Mouse (Mus musculus): ENCODE measurements around the gene Nol11. TPM values are rescaled to one million over a fixed set of nuclear protein-coding genes. Genes with fewer than 3 reads are reported as not detected.

Gene Nol11
- total RNA-seq, 2 experiments from 2014 or later: 25.3 to 25.5 TPM

GRCm38 (mm10) chr11:107124327-107124731 lies 64.9 kb downstream of the Nol11 start:
- intact Hi-C loops (cut with DNase I): no loop called here
- peak in 1 of 2 experiments; percentile 63 for DNase-seq (ENCODE audit: low spot score in 2 of 2)

- intact Hi-C loops (cut with DNase I): no loop called here
- DNase-seq (ENCODE audit: low spot score in 2 of 2): peak in 1 of 2 experiments; percentile 43
These were observed 71.4 kb downstream of the Nol11 start for GRCm38 (mm10) chr11:107117789-107118188.

Other genes starting within 250 kb of the Nol11 start
- gene Kpna2, start 189.8 kb downstream of the Nol11 start, total RNA-seq (2021): 10 to 100 TPM; 23.7 to 29.3 TPM
- gene 1810010H24Rik, start 163.7 kb downstream of the Nol11 start, total RNA-seq (2021): 1 to 10 TPM; 2.9 to 4.6 TPM
- 10 to 100 TPM; 59.9 to 60.6 TPM for gene Bptf, start 57.3 kb downstream of the Nol11 start, total RNA-seq (2021)

Measured in left cerebral cortex, postnatal 25 days (tissue).